Mouse (Mus musculus) kidney, postnatal 36 days (tissue): ENCODE data around the gene Cst3.
A peak's percentile ranks its signal among the peaks of the same experiment; 100 is the strongest.

ENCODE experiments used
- DNase-seq, 2 experiments: peaks; one replicate each; pipeline ENCODE4 v3.0.0; 2021 to 2022; ENCODE audit warnings: mixed read lengths in 2 of 2

Cst3 gene

DNA sequence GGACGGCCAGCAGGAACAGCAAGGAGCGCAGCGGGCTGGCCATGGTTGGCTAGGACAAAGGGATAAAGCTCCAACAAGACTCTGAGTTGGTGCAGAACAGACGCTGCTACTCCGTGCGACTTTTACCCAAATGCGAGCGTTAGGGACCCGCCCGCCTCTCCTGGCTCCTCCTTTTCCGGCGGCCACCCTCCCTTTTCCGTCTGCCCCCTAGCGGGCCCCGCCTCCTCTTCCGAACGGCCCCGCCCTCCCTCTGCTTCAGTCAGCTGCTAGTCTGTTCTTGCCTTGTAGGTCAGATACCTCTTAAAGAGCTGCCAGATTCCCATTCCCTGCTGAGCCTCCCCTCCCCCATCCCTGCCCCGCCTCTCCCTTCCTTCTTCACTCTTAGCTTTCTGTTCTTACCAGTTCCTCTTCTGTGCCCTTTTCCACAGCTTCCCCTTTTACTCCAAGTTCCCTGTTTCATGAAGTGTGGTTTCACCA lies at the start of gene Cst3:
TSS of gene Cst3 (minus strand) at position 358 of the 477 bp plus-strand sequence.
- DNase-seq = peak; percentile 96 to 98

DNA sequence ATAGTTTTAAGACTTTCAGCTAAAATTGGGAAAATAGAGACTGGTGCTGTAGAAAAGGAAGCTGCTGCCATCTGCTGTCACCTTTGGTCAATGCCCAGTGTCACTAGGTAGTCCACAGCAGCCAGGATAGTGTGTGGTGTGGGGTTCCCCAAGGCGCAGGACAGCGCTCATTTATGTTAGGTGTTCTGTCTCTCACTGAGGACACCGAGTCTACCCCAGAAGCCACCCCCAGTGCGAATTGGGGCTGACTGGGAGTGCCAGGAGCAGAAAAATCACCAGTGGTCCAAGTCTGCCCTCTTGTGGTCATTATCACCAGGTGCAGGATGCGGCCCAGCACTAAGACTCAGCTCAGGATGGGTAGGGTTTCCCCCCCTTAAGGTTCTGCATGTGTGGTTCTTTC lies 26.8 kb upstream of the Cst3 start:
- peak; percentile 55 to 86 for DNase-seq

DNA sequence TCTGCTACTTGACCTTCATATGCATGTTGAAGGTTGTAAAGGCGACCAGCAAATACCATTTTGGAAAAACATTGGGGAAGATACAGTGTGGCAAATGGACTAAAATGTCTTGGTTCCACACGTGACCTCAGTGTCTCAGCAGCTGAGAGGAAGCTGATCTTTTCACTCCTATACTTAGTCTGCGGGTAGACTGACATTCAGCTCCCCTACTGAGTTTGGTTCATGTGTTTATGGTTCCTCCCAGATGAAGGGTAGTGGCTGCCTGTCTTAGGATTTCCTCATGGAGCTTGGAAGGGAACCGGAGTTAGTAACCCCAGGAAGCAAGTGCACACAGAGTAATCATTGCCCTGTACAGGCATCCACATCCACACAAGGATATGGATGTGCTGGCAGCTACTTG lies 24.8 kb upstream of the Cst3 start:
- no peak for DNase-seq

DNA sequence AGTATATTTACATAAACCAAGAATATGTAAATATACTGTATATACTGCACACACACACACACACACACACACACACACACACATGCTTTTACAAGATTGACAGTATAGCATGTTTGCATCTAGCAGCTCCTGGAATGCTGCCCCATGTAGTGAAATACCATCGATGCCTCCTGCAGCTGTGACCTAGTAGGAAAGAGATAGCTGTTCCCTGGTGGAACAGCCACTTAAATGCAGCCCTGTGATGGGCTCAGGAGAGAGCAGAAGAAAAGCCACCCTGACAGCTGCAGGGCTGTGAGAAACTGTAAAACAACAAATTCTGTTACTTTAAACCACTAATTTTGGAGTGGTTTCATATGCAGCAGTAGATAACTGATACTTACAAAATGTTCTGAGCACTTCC lies 20.7 kb upstream of the Cst3 start:
- DNase-seq = no peak

DNA sequence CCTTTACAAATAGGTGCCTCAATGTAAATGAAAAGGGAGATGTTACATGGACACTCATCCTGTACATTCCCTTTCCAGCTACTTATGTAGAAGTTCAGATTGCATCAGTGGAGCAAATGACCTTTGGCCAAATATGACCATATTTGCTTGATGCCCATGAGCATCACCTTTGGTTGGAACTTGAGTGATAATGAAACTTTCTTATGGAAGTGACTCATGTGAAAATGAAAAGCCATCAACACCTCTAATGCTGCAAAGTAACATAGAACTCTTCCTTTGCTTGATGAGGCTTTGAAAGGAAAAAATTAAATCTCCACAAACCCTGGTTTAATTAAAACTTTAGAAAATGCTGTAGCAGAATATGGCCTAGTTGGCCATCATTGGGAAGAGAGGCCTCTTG lies 17.6 kb upstream of the Cst3 start:
- no peak for DNase-seq

DNA sequence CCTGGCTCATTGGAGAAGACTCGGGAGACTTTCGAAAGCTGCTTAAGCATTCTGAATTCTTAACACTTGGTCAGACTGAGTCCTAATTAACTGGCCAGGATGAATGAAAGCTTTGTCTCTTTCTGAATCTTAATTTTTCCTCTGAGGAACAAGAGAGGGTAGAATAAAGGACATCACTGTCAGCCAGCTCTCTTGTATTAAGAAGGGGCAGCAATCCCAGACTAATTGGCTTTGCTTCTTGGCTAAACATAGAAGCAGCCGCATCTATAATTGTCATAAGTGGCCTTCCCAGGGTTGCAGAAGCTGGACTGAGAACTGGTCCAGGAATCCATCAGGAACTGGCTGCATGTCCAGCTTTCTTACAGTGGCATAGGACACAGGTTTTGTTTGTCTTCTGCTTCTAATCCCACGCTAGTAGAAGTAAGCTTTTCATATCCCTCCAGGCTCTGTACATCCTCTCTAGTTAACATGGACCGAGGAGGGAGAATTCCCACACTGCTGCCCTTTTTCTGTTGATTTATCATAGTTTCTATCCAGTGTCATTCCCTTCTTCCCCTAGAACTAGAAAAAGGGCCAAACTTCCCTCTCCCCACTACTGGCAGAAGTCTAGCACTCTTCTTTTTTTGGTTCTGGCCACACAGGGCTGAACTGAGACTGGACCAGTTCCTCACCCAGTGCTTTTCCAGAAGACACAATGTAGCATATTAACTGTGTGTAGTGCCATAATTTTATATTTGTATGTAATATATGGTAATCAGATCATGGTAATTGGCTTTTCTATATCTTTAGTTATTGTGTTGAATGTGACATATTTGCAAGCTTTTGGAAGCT lies 14.7 kb upstream of the Cst3 start:
- no peak for DNase-seq

DNA sequence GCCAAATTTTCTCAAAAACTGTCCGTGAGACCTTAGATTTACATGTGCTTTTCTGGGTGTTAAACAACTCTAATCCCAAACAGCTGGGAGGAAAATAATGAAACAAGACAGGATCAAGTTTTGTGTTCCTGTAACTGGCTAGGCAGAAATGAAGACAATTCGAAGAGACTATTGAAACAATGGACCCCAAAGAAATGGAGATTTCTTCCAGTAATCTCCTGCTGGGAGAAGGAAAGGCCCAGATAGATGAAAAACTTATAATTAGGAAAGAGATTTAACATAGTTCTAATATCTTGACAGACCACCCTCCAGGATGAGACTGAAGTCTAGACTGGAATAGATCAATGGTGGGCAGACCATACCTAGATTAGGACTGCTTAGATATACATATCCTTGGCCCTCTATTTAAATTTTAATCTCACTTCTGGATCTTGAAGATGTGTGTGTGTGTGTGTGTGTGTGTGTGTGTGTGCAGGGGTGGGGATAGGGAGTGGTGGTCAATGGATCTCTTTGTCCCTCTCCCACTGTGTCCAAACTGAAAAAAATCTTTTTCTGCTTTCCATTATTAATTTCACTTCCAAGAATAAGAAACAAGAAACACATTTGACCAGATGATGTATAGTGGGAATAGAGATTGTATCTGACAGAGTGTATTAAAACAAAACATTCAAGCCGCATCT lies 14.0 kb upstream of the Cst3 start:
- no peak for DNase-seq

DNA sequence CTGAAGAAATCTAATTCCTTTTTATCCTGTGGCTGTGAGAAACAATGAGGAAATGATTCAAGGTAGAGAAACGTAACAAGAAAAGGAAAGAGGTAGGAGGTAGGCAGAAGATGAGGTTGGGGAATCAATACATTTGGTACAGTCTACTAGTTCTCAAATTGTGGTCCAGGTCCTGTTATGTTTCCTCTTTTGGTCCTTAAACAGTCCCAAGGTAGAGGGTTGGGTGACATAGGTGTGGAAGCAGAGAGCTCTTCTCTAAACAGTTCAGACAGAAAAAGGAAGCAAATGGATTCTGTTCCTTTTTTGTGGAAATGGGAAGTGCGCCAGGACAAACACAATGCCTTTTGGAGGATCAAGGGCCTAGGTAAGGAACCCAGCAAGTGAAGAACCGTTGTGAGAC lies 13.4 kb upstream of the Cst3 start:
- no peak for DNase-seq

DNA sequence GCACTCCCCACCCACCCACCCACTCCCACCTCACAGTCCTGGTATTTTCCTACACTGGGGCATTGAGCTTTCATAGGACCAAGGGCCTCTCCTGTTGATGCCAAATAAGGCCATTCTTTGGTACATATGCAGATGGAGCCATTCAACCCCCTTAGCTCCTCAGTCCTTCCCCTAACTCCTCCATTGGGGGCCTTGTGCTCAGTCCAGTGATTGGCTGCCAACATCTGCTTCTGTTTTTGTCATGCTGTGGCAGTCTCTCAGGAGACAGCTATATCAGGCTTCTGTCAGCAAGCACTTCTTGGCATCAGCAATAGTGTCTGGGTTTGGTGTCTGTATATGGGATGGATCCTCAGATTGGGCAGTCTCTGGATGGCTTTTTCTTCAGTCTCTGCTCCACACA lies 9.2 kb upstream of the Cst3 start:
- DNase-seq = no peak

DNA sequence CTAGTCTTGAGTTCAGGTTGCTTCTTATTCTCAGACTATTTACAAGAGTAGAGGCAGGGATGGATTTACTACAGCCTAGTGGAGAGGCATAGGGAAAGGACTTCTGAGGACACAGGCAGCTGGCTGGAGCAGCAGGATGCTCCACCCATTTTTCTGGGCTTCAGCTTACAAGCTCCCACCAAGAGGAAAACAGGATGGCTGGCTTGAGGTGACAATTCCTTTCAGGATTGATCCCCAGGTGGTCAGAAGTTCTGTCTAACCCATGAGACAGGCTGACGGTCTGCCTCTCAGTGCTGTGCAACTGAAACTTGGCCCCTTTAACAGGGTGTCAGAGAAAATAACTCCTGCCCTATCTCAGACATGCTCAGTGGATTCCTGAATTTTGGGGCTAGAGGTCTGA lies 3.7 kb upstream of the Cst3 start:
- DNase-seq = peak; percentile 48 to 54

DNA sequence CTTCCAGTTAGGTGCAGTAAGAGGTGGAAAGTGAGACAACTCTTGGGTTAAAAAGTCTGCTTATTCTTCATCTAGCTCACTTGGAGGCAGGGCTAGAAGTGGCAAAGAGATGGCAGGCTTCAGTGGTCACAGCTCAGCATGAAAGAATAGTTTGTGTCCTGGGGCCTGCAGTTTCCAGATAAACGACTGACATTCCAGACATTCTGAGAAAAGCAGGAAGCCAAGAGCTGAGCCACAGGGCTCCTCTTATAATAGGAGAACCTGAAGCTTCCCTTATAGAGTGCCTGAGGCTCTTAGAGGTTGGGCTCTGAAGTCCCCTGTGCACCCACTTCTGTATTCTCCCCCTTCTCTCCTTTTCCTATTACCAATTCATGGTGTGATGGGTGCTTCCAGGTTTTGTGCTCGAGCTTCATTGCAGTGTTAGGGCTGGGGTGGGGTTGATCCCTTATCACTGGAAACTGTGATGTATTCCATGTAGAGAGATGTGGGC lies 3.2 kb upstream of the Cst3 start:
- no peak for DNase-seq

DNA sequence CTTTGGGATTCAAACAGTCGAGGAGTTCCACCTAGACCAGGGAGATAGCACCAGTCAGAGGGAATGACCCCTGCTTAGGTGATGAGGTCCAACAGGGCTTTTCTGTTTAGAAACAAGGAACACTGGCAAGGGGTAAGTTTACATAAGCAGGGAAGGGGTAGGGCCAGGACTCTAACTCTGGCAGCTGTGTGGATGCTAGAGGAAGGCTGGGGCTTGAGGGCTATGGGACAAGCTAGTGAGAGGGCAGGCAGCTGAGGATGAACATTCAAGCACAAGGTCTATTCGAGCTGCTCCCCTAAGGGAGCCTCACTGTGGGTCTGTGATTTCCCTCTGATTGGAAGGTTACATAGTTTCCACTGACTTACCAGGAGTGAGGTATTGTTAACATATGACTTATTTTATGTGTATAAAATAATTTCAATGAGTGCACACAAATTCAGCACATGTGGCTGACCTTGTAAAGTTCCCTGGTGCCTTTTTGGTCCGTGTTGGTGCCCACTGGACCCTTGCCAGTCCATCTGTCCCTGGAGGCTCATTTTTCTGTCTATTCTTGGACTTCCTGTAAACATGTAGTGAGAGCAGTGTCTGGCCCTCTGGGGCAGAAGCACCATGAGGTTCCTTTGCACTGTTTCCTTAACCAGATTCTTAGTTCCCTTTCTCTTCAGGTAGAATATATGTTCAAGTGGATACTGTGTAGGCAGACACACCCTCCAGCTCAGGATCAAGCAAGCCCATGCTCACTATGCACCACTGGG lies 1.7 kb upstream of the Cst3 start:
- peak; percentile 54 to 75 for DNase-seq

DNA sequence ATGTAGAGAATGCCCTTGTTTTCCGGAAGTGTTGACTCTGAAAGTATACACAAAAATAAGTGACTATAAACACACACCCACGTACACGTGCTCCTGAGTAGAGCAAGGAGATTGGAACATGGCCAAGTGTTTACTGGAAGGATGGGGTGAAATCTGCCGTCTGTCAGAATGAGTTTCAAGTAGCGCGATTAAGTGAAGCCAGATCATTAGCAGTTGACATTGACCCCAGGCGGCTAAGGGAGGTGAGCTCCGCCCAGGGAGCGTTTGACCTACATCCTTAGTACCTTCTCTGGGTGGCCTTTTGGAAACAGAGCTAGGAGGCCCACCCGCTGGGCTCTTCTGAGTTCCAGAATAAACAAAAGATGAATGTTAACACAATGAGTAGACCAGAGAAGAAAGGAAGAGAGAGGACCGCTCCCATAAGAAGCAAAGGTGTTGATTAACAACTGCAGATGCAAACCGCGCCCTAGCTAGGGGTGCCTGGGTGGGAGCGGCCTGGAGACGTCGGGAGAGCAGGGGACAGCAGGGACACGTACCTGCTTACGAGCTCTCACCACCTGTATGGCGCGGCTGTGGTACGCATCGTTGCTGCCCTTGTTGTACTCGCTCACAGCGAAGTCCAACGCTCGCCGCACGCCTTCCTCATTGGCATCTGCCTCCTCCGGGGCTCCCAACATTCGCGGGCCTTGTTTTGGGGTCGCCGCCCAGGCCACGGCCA lies 716 bp downstream of the Cst3 start:
- DNase-seq = peak; percentile 50 to 53

DNA sequence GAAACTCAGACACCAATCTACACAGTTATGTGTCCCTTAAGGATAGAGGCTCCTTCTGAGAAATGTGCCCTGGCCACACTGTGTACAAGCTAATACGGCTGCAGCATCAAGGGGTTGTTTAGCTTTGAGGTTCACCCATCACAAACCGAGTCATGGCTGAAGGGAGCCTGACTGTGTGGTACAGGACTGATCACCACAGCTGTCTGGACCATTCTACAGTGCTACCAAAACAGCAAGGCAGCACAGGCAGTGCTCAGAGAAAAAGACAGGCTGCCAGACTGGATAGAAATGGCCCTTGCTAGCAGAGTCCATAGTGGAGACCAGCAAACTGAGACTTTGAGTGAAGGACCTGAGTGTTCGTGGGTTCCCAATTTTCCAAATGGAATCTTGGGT lies 1.3 kb downstream of the Cst3 start:
- no peak for DNase-seq

DNA sequence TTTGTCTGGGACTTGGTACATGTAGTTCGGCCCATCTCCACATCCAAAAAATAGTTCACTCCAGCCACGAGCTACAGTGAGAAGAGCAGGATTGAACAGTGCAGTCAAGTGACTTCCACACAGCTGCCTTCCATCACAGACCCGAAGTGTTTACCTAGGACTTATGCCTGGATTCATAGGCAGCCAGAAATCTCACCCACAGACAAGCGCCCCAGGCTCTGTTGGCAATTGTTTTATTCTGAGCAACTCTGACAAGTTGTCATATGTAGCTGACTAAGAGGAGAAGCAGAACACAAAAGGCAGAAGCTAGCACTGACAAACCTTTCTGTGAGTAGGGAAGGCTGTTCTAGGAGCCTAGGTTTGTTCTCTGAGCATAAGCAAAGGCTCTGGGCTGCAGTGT lies 2.6 kb downstream of the Cst3 start:
- no peak for DNase-seq

DNA sequence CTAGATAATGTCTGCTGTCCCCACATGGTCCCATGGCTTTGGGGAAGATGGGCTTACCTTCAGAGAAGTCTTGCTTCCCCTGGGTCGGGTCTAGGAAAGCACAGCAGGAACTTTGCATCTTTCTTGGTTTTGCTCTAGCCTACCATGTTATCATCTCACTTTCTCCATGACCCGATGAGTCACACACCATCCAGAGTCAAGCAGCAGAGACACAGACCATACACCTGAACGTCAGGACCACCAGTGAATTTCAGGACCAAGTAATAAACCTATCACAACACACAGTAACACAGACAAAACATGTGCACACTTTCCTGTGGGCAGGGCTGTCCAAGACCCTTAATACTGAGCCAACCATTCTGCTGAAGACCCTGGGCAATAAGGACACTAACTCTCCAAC lies 5.0 kb downstream of the Cst3 start:
- no peak for DNase-seq

DNA sequence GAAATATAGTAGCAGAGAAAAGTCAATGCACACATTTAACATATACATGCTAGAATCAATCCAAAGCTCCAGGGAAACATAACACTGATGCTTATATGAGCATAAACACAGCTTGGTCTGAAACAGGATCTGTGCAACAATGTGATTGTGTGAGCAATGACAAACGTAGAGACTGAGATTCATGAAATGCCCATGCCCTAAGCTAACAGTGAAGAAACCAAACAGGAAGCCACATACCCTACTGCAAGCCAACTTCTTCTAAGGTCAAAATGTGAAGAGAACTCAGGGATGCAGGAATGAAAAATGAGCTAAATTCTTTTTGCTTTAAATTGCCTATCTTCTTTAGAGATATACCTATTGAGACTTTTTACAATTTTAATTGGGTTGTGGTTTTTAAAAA lies 6.5 kb downstream of the Cst3 start:
- no peak for DNase-seq

DNA sequence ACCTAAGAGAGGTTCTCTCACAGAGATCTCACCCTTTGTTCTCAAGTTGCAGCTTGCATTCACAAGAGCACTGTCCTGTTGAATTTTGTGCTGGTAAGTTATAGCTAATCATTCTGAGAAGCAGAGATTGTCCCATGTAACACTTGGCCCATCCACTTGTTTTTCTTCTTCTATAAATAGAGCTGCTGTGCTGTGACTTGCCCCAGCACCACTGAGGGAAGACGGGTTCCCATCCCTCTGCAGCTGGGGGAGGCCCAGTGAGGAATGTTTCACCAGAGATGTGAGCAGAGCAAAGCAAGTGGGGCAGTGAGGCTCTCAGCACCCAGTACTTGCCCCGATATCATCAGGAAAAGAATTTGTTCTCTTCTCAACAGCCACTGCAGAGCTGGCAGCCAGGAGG lies 10.5 kb downstream of the Cst3 start, which contains the start of gene 9230104L09Rik:
TSS of gene 9230104L09Rik (minus strand) at position 73 of the 400 bp plus-strand sequence.
- DNase-seq = no peak

DNA sequence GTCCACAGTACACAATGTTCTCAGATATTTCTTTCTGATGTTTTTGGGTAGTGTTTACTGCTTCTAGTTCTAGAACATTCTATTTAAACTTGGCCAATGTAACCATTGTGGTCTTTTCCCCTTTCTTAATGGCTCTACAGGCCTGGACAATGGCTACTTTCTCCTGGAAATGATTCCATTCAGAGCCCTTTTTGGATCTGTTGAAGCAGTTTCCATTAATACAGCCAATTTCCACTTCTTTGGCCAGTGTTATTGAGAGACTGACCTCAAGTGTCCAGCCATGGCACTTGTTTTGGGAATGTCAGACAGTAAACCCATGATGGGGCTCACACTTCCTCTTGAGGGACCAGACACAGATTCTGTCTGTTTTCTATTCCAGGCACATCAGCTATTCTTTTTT lies 13.8 kb downstream of the Cst3 start:
- DNase-seq = no peak

DNA sequence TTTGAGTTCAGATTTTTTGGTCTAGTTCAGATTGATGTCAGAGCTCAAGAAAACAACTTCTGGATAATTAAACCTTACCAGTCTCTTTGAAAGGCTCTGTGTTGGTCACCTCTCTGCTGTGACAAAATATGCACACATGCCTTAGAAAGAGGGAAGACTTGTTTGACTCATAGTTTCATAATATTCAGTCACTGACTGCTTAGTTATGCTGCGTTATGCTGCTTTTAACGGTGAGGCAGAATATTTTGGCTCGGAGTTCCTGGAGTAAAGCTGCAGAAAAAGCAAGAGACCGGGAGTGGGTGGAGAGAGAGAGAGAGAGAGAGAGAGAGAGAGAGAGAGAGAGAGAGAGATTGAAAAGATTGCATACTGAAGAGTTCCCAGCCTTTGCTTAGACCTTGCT lies 14.5 kb downstream of the Cst3 start:
- no peak for DNase-seq

DNA sequence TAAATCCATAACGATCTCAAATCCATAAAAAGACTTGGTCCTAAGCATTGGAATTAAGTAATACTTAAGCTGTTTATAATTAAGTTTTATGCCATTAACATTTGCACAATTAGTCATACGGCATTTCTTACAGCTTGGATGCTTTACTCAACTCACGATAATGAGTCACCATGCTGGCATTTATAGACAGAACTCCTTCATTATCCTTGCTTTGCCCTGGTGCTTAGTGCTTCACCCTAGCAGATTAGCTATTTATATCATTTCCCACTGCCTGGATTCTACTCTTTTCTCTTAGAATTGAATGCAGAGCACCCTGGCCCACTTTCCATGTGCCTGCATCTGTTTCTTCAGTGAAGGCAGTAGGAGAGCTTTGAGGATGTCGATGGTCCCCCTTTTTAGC lies 18.0 kb downstream of the Cst3 start:
- no peak for DNase-seq

DNA sequence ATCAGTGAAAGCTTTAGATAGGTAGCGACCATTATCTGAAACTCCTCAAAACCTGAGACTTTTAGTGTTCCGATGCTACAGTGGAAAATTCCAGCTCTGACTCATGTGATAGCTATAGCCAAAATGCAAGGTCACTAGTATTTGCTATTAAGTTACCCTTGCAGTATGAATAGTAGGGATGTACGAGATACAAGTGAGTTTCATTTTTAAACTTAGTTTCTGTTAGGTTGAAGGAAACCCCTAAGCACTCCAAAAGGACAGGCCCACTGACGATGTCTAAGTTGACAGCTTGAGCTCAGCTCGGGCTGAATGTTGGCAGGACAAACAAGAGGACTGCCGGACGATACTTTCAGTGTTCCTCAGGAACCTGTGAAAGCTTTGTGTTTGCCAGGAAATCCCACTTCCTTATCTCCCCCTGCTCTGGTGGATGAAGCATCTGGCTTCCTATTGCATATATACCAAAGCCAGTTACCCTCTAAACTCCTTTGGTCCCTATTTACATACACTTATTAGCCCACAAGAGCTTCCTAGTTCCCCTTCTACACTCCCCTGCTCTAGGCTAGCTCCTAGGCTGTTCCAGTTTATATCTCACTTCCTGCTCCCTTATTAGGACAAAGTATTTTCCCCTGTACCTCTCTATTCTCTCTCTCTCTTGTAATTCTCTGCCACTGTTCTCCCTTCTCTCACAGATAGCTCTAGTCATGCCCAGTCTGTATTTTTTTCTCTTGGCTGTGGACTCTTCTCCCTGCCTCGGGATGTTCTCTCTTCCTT lies 18.7 kb downstream of the Cst3 start:
- DNase-seq = no peak
